Mouse (Mus musculus) embryo, embryonic 11.5 days (tissue): ENCODE measurements at regions not wholly inside any gene's neighbourhood (a gene's known extent, or its start where the extent isn't known, plus 50 kb on each side); places are given as distances from the start of the nearest gene placed in this dataset.

Experiments
- DNase-seq: peaks from one replicate; pipeline ENCODE4 v3.0.0-alpha.2; 2012; ENCODE audit warnings: low read depth, low spot score

GRCm38 (mm10) chr4:69898831-69899230 is 511.4 kb downstream of the Cdk5rap2 start:
- no peak for DNase-seq

- no peak for DNase-seq
Measured at GRCm38 (mm10) chr4:69896111-69896510, 514.1 kb downstream of the Cdk5rap2 start.

- no peak for DNase-seq
Measured at GRCm38 (mm10) chr4:69892829-69893175, 517.4 kb downstream of the Cdk5rap2 start.

GRCm38 (mm10) chr4:69891898-69892828 is 518.1 kb downstream of the Cdk5rap2 start:
- DNase-seq: no peak

GRCm38 (mm10) chr4:69890655-69891054 is 519.6 kb downstream of the Cdk5rap2 start:
- no peak for DNase-seq

GRCm38 (mm10) chr4:69889931-69890634 is 520.2 kb downstream of the Cdk5rap2 start:
- DNase-seq: no peak

GRCm38 (mm10) chr4:69876734-69877133 is 533.5 kb downstream of the Cdk5rap2 start:
- DNase-seq: no peak

- no peak for DNase-seq
Measured at GRCm38 (mm10) chr4:69870638-69871037, 539.6 kb downstream of the Cdk5rap2 start.

GRCm38 (mm10) chr4:69855001-69855400 is 555.2 kb downstream of the Cdk5rap2 start:
- DNase-seq: no peak

- no peak for DNase-seq
Measured at GRCm38 (mm10) chr4:69852637-69853036, 557.6 kb downstream of the Cdk5rap2 start.

- DNase-seq: no peak
Measured at GRCm38 (mm10) chr4:69849423-69849822, 560.8 kb downstream of the Cdk5rap2 start.

- no peak for DNase-seq
Measured at GRCm38 (mm10) chr4:69839868-69840267, 570.4 kb downstream of the Cdk5rap2 start.

- DNase-seq: no peak
Measured at GRCm38 (mm10) chr4:69838940-69839339, 571.3 kb downstream of the Cdk5rap2 start.

GRCm38 (mm10) chr4:69824903-69825268 is 585.4 kb downstream of the Cdk5rap2 start:
- DNase-seq: no peak

GRCm38 (mm10) chr4:69824215-69824902 is 585.9 kb downstream of the Cdk5rap2 start:
- no peak for DNase-seq

GRCm38 (mm10) chr4:69823311-69823940 is 586.8 kb downstream of the Cdk5rap2 start:
- DNase-seq: peak; percentile 8

- DNase-seq: no peak
Measured at GRCm38 (mm10) chr4:69818885-69819284, 591.4 kb downstream of the Cdk5rap2 start.

- DNase-seq: no peak
Measured at GRCm38 (mm10) chr4:69785481-69786050, 624.7 kb downstream of the Cdk5rap2 start.

- no peak for DNase-seq
Measured at GRCm38 (mm10) chr4:69781258-69781657, 629.0 kb downstream of the Cdk5rap2 start.

- no peak for DNase-seq
Measured at GRCm38 (mm10) chr4:69761841-69762240, 648.4 kb downstream of the Cdk5rap2 start.

- no peak for DNase-seq
Measured at GRCm38 (mm10) chr4:69759596-69759995, 650.6 kb downstream of the Cdk5rap2 start.
